Mouse (Mus musculus) spleen, postnatal 4 days (tissue): ENCODE measurements around the gene Gm3045.

ENCODE experiments used
- DNase-seq, 2 experiments: peaks; one replicate each; pipeline ENCODE4 v3.0.0; 2022; ENCODE audit warnings: low spot score in 2 of 2

Gm3045 gene

DNA sequence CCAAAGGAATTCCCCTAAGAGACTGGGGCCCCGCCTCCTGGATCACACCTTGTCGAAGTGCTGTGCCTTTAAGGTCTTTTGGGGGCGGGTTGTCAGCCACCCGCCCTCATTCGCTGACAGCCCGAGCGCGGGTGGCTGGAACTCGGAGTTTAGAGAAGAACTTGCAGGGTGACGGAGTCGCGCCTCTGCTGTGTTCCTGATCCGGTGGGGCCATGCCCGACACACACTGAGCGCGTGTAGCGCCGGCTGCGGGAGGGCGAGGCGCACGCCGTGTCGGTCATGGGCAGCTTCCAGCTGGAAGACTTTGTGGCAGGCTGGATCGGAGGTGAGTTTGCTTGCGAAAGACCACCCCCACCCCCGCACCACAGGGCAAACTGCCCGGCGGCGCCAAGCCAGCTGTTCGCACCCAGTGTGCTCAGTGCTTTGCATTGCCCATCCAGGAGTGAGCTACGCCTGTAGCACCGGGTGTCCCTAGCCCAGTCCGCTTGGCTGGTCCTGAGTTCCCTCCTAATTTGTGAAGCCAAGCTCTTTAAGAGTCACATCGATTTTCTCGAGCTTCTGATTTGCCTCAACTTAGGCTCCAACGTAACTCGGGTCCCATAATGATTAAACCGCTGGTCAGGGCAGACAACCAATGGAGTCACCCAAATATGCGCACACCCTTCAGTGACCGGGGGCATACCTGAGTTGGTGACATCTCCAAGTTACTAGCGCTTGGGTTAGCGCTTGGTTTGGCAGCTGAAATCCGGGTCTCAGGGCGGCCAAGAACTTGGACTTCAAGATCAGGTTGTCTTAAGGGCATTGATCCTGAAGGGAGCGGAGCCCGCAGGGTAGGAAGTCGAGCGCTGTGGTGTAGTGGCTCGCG is 12.0 kb downstream of the Gm3045 start, which contains the start of gene Slc25a48:
TSS of gene Slc25a48 (plus strand) at position 145 of the 865 bp plus-strand sequence.
- DNase-seq, result no peak

DNA sequence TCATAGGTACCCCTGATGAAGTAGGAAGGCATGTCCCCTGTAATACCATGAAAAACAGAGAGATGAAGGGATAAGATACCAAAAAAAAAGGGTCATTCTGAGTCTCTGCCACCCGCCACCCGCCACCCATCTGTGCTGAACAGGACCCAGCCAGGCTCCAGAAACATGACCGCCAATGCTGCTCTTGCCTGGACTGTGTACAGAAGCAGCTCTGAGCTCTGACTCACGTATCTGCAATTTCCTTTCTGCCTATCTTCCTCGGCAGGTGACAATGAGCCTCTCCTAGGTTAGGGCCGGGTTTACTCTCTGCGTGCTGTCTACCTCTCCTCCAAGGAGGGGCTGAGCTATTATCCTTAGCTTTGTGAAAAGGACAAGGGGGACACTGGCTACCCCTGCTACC is 17.0 kb downstream of the Gm3045 start:
- no peak for DNase-seq

DNA sequence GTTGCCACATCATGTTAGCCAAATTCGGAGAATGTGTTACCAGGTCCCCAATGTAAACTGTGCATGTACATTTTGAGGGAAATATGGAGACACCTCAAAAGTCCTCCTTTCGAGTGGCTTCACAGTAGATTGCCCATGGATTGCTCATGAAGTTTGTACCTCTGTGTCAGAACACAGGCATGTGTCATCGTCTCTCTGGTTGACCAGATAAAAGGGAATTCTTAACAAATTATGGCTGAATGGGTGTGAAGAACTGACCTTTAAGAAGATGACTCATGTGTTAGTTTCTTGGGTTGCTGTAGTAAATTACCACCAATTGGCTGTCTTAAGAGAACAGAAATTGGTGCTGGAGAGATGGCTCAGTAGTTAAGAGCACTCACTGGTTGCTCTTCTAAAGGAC is 17.7 kb downstream of the Gm3045 start:
- DNase-seq, result no peak

DNA sequence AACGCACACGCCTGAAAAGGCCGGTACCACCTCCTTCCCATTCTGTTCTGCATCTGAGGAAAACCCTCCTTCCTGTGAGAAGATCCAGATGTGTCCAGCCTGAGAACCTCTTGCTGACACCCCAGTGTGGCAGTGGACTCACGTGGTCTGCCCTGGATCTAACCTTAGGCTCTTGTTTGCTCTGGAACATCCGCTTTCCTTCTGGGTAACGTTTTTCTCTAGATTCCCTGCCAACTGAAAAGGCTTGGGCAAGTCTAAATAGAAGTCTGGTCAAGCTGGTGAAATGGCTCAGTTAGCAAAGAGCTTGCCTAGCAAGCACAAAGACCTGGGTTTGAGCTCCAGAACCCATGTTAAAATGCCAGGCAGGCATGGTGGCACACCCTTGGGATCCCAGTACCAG is 18.6 kb downstream of the Gm3045 start:
- DNase-seq, result no peak

DNA sequence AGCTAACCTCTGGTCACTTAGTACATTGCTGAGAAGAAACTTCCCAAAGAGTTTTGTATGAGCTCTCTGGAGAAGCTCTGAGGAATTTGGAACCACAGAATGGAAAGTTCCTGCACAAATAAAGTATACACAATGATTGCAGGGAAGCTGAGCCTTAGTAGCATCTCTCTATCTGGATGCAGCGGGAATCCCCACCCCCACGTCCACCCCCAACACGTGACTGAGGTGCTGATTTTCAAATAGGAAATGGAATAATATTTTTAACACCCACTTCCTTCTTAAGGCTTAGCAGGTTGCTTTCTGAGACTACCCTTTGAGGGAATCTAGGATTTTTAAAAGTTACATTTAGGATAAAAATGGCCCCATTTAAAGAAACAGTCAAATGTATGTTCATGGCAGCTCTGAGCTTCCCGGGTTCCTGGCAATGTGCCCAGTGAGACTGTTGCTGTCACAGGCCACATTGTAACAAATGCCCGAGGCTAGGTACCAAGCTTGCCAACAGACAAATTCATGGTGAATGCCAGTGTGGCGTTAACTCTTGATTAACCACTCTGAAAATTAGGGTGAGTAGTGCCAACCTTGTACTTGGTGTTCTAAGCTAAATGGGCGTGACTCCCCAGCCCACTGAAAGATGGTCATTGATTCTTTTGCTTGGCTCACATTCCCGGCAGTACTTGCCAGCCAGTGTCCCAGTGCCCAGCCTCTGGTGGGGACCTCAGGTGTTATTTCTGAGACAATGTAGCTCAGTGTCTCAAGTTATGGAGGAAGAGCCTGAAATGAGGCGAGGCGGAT is 23.0 kb downstream of the Gm3045 start:
- no peak for DNase-seq

DNA sequence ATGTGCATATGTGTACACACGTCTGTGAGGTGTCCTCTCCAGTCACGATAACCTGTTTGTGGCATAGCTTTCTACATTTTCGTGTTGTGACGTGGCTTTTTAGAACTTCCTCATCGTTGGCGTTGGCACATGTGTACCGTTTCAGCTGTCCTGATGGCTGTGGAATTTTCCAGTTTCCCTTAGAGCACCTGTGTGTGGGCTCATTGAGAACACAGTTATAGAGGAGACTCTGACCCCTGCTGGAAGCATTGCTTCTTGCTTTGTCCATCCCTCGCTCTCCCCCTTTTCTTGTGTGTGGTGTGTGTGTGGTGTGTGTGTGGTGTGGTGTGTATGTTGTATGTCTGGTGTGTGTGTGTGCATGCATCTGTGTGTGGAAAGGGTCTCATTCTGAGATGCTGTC is 23.6 kb downstream of the Gm3045 start:
- no peak for DNase-seq

DNA sequence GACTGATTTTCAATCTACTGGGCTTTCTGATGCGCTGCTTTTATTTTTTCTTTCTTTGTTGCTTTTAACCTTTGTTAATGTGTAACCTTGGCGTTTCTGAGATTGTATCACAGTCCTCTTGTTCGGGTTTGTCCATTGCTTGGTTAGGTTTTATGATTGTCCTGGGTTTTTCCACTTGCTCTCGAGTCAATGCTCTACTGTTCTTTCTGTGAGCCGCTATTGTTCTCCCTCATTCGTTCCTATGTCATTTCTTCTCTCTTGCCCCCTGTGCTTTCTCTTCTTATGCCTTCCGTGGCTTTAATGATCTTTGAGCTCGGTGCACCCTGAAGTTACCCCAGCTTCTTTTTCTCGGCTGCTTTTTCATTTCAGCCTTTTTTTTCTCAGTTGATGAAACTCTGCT is 31.6 kb downstream of the Gm3045 start:
- DNase-seq, result no peak

DNA sequence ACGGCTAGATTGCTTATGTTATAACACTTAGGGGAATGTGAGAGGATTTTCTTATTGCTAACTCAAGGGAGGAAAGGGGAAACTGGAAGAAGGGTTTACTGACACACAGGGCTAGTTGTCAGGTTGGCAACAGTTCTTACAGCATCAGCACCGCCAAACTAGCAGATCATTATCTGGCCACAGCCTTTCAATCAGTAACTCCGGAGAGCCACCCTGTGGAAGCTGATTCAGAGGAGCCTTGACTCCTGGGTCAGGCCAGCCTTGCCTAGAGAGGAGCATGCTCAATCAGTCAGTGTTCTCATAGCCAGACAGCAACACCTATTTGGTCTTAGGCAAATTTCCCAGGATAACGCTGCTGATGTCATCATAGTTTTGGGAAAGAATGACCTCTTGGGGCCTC is 35.1 kb downstream of the Gm3045 start:
- no peak for DNase-seq

DNA sequence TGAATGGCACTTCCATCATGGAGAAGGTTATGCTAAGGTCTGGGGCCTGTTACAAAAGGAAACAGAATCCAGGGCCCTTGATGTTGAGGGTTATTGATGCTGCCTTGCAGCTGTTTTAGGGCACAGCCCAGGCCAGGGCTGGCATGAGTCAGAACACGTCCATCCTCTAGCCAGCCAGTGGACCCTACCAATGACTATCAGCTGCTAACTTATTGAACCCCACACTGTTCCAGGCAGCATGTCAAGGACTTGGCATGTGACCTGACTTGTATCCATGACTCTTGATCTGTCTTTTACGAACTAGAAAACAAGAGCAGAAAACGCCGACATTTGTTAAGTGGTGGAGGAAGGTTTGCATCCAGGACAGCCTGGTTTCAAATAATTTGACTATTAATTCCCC is 36.4 kb downstream of the Gm3045 start:
- DNase-seq, result no peak

DNA sequence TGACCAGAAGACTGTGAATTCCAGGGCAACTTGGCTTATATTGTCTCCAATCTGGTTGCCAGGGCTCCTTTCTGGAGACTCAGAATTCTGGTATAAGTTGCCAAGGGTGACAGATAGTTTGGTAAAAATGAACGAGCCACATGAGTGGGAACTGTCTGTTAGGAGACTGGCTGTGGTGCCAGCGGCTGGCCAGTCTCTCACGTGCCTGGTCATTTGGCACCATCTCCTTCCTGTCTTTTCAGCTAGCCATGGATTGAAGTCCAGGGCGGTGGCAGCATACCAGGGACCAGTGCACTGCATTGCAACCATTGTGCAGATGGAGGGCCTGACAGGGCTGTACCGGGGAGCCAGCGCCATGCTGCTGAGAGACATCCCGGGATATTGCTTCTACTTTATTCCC is 36.9 kb downstream of the Gm3045 start:
- no peak for DNase-seq

DNA sequence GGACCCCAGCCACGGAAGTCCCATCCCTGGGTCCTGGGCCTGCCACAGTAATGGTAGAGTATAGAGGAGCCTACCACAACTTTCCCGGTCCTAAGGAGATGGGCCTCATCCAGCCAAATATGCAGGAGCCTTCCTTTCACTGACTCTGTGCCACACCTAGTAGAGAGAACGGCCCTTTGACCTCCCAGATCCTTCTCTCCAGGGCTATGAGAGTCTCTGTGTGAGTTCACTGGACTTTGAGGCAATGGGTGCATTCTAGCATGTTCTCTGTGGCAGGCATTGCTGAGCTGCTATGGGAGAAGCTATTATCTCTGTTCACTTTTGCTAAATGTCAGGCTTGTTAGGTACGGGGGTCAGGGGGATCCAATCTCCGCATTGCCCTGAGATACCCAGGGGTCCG is 37.4 kb downstream of the Gm3045 start:
- no peak for DNase-seq

DNA sequence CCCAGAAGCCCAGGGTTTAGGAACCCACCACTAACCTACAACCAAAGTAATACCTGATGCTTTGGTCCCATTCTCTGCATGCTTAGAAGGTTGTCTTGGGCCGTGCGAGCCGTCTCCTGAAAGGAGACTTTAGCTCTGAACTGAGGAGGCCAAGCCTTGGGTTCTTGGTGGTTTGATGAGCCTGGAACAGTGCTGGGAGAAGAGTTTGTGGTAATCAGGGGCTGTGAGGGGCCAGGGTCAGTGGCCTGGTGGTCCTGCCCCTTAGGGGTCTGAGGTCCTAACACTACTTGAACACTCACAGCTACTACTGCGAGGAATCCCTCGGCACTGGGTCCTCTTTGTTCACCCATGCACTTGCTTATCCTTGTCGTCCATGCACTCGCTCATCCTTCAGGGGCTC is 41.4 kb downstream of the Gm3045 start:
- no peak for DNase-seq

DNA sequence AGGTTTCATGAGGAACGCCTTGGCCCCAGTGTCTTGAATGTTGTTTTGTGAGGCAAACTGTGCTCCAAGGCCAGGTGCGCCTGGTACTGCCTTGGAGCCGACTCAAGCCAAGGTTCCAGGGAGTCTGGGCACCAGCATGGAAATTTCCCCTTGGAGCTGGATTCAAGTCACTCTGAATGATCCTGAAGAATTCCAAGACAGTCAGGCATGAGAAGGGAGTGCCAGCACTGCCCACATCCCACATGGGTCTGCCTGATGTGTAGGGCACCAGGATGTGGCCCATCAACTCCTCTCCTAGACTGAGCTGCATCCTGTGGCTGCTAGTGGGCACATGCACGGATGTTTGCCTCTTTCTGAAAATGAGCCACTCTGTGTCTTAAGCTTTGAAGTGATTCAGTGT is 42.1 kb downstream of the Gm3045 start:
- no peak for DNase-seq

DNA sequence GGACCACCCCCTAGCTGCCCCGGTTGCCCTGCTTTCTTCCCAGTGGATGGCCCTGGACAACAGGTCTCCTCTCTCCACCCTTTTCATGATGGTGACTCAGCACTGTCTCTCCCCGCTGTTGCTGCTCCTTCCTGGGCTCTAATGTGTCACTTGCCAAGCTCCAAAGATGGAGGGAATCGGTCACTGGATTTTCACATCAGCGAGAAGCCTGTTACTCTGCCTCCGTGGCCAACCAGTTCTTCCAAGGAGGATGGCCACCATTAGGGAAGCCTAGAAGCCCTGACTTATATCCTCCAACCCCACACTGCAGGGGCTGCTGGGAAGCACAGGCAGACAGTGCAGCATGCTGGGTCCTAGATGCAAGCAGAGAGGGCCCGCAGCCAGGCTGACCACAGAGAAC is 44.8 kb downstream of the Gm3045 start:
- no peak for DNase-seq

DNA sequence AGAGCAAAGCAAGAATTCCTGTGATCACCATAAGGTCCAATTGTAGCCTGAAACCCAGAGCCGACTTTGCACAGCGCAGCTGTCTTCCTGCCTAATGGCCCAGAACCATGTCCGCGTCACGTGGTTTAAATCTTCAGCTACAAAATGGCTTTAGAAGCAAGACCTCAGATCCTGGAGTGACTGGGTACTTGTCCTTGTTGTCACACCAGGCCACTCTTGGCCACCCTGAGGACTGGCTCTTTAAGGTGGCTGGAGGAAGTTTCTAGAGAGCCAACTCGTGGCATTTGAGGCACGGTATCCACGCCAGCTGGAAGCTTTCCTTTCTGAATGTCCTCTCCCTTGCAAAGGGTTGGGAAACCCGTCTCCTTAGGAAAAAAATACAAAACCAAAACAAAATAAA is 45.6 kb downstream of the Gm3045 start:
- no peak for DNase-seq

DNA sequence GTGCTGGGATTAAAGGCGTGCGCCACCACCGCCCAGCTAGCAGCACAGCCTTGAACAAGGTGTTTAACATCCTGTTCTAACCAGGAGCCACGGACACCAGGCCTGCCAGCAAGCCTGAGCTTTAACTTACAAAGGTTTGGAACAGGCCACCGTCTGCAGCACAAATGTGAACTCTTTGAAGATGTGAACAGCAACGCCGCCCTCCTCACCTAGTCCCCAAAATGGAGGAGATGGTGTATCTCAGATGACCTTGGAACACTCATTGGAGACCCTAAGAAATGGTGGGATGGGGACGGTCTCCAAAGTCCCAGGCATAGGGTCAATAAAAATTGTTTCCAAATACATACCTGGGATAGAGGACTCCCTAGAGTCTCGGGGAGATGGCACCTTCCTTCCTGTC is 46.3 kb downstream of the Gm3045 start:
- no peak for DNase-seq

DNA sequence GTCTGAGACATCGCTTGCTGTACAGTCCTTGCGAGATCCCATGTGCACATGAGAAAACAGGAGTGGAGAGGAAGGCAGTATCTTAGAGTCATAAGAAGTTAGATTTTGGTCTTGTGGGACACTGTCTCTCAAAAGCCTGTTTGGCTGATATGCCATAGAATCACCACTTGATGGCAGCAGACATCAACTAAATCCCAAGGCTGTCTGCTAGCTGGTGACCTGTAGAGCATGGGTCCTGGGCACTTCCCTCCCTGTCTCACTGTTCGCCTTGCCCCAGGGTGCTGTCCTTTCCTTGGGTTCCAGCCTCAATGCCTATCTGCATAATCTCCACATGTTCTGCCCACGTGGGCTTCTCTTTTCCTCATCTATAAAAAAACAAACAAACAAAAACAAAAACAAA is 49.0 kb downstream of the Gm3045 start:
- DNase-seq, result no peak

DNA sequence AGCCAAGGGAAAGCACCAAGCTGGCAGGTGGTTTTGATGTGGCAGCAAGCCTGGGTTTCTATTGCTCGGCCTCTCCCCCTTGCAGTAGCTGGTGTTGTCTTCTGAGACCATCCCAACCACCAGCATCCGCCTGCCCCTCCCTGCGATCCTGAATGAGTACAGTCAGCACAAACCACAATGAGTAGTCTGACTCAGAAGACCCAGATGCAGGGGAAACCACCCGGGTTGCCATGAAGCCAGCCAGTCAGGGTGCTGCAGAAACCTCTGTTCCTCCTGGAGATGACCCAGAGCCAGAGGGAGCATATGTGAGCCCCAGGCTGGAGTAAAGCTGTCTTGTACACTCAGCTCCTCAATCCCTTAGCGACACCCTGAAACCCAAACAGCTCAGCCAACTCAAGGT is 50.4 kb downstream of the Gm3045 start:
- no peak for DNase-seq

DNA sequence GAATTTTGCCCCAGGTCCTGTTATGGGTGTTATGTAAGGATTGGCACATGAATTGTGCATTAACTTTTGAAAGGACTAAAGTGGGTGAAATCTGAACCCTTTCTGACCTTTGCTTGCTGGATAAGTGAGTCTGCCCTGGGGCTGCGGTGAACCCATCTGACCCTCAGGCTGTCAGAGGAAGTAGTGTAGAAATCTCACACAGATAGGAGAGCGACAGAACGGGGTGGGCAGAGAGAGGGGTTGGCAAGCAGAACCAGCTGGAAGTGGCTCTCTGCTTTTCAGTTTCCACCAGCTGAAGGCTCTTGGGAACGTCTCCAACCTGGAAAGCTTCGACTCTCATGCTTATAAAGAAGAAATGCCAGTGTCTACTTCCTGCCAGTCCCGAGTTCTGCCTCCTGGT is 50.9 kb downstream of the Gm3045 start:
- no peak for DNase-seq

DNA sequence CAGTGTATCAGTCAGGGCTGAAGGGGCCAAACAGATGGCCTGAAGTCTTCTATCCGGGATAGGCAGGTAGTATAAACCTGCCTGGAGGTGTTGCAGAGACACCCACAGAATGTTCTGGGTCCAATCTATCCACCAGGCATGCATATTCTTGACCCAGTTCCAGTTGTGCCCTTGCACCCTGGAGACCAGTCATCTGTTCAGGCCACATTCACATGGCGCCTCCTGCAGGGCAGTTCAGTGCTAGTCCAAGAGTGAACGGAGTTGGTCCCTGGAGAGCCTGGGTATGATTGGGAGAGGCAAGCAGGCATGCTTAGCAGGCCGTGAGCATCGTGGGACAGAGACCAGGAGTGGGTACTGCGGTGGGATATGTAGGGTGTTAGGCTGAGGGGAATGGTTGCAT is 51.6 kb downstream of the Gm3045 start:
- no peak for DNase-seq

DNA sequence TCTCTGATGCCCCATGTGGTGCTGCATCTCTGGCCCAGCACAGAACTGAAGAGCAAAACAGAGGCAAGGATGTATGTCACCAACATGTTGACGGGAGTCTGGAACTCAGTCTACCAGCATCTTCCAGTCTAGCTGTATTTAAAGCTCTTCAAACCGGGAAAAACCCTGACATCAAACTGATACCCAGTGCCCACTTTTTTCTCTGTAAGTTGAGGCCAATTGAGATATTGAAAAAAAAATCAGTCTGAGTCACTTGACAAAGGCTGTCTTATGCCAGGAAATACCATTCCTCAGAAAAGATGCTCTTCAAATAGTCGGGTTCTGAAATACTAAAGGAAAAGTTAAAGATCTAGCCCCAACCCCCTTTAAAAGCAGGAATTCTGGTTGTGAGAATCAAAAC is 55.8 kb downstream of the Gm3045 start, which contains the start of gene Il9:
TSS of gene Il9 (minus strand) at position 101 of the 400 bp plus-strand sequence.
- DNase-seq, result no peak
